Mouse (Mus musculus) forebrain, embryonic 11.5 days (tissue): Measurements from ENCODE around the gene Lrrc1. TPM values are rescaled to one million over a fixed set of nuclear protein-coding genes. Genes with fewer than 3 reads are reported as not detected.

Experiments
- ATAC-seq: fragments of 200-750 bp; cut with Nextera tagmentation; replicated peaks from 2 replicates; pipeline ENCODE4 v1.8.0; 2017; ENCODE audit warnings: moderate TSS enrichment; ENCODE audit not compliant: low FRiP score
- DNase-seq: peaks from one replicate; pipeline ENCODE4 v3.0.0-alpha.2; 2017; ENCODE audit warnings: low spot score
- H3K27ac ChIP-seq: fragments of 300-500 bp; sonication (generic); 2 replicates; pipeline ENCODE4 v1.5.1; 2014; ENCODE audit warnings: low read depth, low read length
- H3K27me3 ChIP-seq: fragments of 300-500 bp; sonication (generic); 2 replicates; pipeline ENCODE4 v1.6.1; 2014; ENCODE audit warnings: mild to moderate bottlenecking, low read length, mixed read lengths; ENCODE audit not compliant: control insufficient read depth, insufficient read depth
- H3K36me3 ChIP-seq: fragments of 300-500 bp; sonication (generic); 2 replicates; pipeline ENCODE4 v1.6.1; 2014; ENCODE audit warnings: mild to moderate bottlenecking, low read length, moderate library complexity, mixed read lengths; ENCODE audit not compliant: control insufficient read depth, insufficient read depth
- H3K4me1 ChIP-seq: fragments of 300-500 bp; sonication (generic); replicated peaks from 2 replicates; pipeline ENCODE4 v1.6.1; 2014; ENCODE audit warnings: low read length, mixed read lengths; ENCODE audit not compliant: control insufficient read depth, insufficient read depth
- H3K4me2 ChIP-seq: fragments of 300-500 bp; sonication (generic); 2 replicates; pipeline ENCODE4 v1.6.1; 2014; ENCODE audit warnings: low read depth, mild to moderate bottlenecking, low read length, moderate library complexity, mixed read lengths; ENCODE audit not compliant: severe bottlenecking
- H3K4me3 ChIP-seq: fragments of 300-500 bp; sonication (generic); 2 replicates; pipeline ENCODE4 v1.5.1; 2014; ENCODE audit warnings: low read depth, low read length
- H3K9ac ChIP-seq: fragments of 300-500 bp; sonication (generic); 2 replicates; pipeline ENCODE4 v1.6.1; 2014; ENCODE audit warnings: low read length
- H3K9me3 ChIP-seq: fragments of 300-500 bp; sonication (generic); 2 replicates; pipeline ENCODE4 v1.6.1; 2016; ENCODE audit warnings: low read length, mixed read lengths; ENCODE audit not compliant: control insufficient read depth
- WGBS: fragments of 180-500 bp; shearing (Covaris S2); extraction: QIAGEN DNeasy Blood & Tissue Kit; methylation state at CpG from one replicate; pipeline ENCODE4 v1.1.7; 2014; 5-methylcytosine and 5-hydroxymethylcytosine counted together
- polyA plus RNA-seq: library from polyadenylated mRNA; unstranded; fragments of >200 nt; fragmentation: Nextera tagmentation; extraction: Ambion mirVana; gene quantifications from 2 replicates; pipeline ENCODE4 v1.2.1, GENCODE M21; 2014

Gene Lrrc1
- polyA plus RNA-seq, 1 experiment from 2014 or later: 22.9 TPM

DNA sequence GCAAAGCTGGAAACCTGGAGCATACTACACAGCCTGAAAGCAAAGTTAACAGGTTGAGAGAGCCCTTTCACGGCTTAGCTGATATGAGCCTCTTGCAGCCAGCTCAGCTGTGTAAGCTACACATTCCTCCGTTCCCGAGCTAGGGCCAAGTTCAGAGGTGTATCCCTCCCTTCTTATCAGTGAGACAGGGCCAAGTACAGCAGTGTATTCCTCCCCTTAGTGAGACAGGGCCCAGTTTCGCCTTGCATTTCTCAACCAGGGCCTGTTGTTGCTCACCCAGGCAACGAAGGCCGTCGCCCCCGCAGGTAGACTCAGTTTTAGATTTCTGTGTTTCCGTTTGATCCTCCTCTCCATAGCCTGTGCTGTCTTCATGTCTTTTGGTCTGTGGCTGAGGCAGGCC, 11.8 kb upstream of the Lrrc1 start:
- Histone ChIP-seq H3K27ac (no peak overlapping the region), H3K9me3 (no peaks in the 10 kb centered on the region), H3K4me3 (no peak overlapping the region), H3K9ac (no peak overlapping the region), H3K27me3 (no peaks in the 10 kb centered on the region), H3K4me1 (no peaks in the 10 kb centered on the region), H3K36me3 (no peaks in the 10 kb centered on the region), H3K4me2 (no peak overlapping the region)
- ATAC-seq (no peak), DNase-seq (no peak)
- 93% methylated on average over 9 of the region's 9 CpGs for WGBS

DNA sequence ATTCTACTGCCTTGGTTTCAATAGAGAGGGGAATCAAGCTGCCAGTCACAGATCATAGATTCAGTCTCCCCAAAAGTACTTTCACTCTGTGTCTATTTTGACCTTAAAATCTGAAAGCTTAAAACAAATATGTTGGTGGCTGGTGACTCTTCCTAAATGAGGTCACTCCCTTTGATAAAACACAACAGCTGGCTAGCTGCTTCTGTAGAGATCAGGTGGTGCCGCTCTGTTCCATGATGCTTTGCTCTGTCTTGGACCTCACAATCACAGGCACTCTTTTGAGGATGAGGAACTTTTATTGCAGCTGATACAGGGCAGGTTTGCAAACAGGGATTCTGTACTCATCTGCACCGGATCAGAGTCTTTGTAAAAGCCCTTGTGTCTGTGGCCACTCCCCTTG, 8.8 kb upstream of the Lrrc1 start:
- no peak for ATAC-seq
- no peak overlapping the region for H3K27ac ChIP-seq
- no peak overlapping the region for H3K4me3 ChIP-seq
- no peak for DNase-seq
- WGBS: 74% methylated on average over 2 of the region's 2 CpGs
- no peaks in the 10 kb centered on the region for H3K27me3 ChIP-seq
- H3K4me2 ChIP-seq: no peak overlapping the region
- no peaks in the 10 kb centered on the region for H3K4me1 ChIP-seq
- H3K36me3 ChIP-seq: no peaks in the 10 kb centered on the region
- H3K9me3 ChIP-seq: no peaks in the 10 kb centered on the region
- no peak overlapping the region for H3K9ac ChIP-seq

DNA sequence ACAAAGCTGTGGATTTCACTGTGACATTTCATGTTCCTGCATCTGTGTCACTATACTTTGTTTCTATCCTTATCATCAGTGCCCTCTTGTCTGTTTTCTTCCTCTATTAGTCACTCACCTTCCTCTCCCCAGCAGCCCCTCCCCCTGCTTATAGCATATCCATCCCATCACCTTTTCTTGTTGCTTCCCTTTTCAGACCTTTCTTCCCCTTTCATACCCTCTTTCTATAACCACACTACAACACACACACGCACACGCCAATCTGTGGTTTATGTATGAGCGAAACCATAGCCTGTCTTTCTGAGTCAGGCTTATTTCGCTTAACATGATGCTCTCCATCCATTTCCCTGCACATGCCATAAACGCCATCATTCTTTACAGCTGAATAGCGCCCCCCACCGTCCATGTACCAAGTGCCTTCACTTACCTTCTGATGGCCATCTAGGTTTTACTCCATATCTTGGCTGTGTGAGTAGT, 6.4 kb upstream of the Lrrc1 start:
- no peaks in the 10 kb centered on the region for H3K36me3 ChIP-seq
- H3K4me1 ChIP-seq: no peaks in the 10 kb centered on the region
- H3K4me3 ChIP-seq: no peak overlapping the region
- no peak overlapping the region for H3K27ac ChIP-seq
- no peaks in the 10 kb centered on the region for H3K27me3 ChIP-seq
- no peak for DNase-seq
- WGBS: 72% methylated on average over 7 of the region's 7 CpGs
- no peak overlapping the region for H3K9ac ChIP-seq
- H3K4me2 ChIP-seq: no peak overlapping the region
- no peaks in the 10 kb centered on the region for H3K9me3 ChIP-seq
- ATAC-seq: no peak

GRCm38 (mm10) chr9:77546010-77546409, 1.3 kb upstream of the Lrrc1 start:
- Histone ChIP-seq H3K27me3 (no peaks in the 10 kb centered on the region), H3K4me2 (no peak overlapping the region; the same call in 1 of the 2 replicates), H3K4me1 (peaks cover 5% of the 10 kb centered on the region; the same call in 1 of the 2 replicates), H3K9ac (no peak overlapping the region), H3K27ac (no peak overlapping the region), H3K4me3 (no peak overlapping the region), H3K9me3 (no peaks in the 10 kb centered on the region), H3K36me3 (no peaks in the 10 kb centered on the region)
- ATAC-seq (no peak), DNase-seq (no peak)
- WGBS: 60% methylated on average over 3 of the region's 3 CpGs

DNA sequence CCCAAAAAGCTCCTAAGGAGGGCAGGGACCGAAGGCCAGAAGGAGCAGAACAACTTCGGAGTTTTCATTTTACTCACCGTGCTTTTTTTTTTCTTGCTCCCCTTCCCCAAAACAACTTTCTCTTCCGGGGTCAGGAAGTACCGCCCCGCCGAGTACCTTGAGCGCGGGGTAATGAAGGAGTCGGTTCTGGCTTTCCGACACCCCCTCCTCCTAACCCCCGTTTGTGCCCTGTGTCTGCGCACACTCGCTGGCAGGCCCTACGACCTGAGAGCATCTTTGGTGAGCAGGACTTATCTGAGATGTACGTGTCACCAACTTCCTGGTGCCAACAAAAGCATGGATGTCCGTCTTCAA, 375 bp upstream of the Lrrc1 start:
- peak overlapping the region; percentile 53; the same call in 1 of the 2 replicates for H3K27ac ChIP-seq
- under 1% methylated on average over 17 of the region's 17 CpGs for WGBS
- peaks cover 5% of the 10 kb centered on the region; the same call in 1 of the 2 replicates for H3K4me1 ChIP-seq

GRCm38 (mm10) chr9:77543351-77544321, 1.0 kb downstream of the Lrrc1 start:
- Histone ChIP-seq H3K4me1 (peaks cover 5% of the 10 kb centered on the region; the same call in 1 of the 2 replicates), H3K9ac (peak overlapping the region; percentile 77), H3K27me3 (no peaks in the 10 kb centered on the region), H3K9me3 (no peaks in the 10 kb centered on the region), H3K36me3 (no peaks in the 10 kb centered on the region), H3K27ac (peak overlapping the region; percentile 53; the same call in 1 of the 2 replicates), H3K4me2 (peak overlapping the region; percentile 94), H3K4me3 (peak overlapping the region; percentile 69)
- under 1% methylated on average over 40 of the region's 40 CpGs for WGBS
- DNase-seq: peak; percentile 74
- ATAC-seq: peak; percentile 31

More for the DNA sequence above, 375 bp upstream of the Lrrc1 start:
- no peaks in the 10 kb centered on the region for H3K27me3 ChIP-seq
- no peaks in the 10 kb centered on the region for H3K9me3 ChIP-seq
- H3K36me3 ChIP-seq: no peaks in the 10 kb centered on the region
- ATAC-seq: peak; percentile 49
- peak overlapping the region; percentile 94 for H3K4me2 ChIP-seq
- H3K4me3 ChIP-seq: peak overlapping the region; percentile 69
- H3K9ac ChIP-seq: peak overlapping the region; percentile 77
- DNase-seq: no peak

GRCm38 (mm10) chr9:77541556-77541955, 3.1 kb downstream of the Lrrc1 start:
- H3K4me3 ChIP-seq: no peak overlapping the region
- no peak for DNase-seq
- H3K27me3 ChIP-seq: no peaks in the 10 kb centered on the region
- H3K36me3 ChIP-seq: no peaks in the 10 kb centered on the region
- no peak overlapping the region for H3K27ac ChIP-seq
- WGBS: 93% methylated on average over 7 of the region's 7 CpGs
- H3K4me2 ChIP-seq: no peak overlapping the region
- H3K9ac ChIP-seq: no peak overlapping the region
- no peaks in the 10 kb centered on the region for H3K9me3 ChIP-seq
- peaks cover 5% of the 10 kb centered on the region; the same call in 1 of the 2 replicates for H3K4me1 ChIP-seq
- no peak for ATAC-seq

- Histone ChIP-seq H3K4me3 (no peak overlapping the region), H3K4me1 (peaks cover 20% of the 10 kb centered on the region), H3K4me2 (no peak overlapping the region), H3K36me3 (no peaks in the 10 kb centered on the region), H3K27me3 (no peaks in the 10 kb centered on the region), H3K27ac (no peak overlapping the region), H3K9me3 (no peaks in the 10 kb centered on the region), H3K9ac (no peak overlapping the region)
- ATAC-seq: no peak
- DNase-seq: no peak
- 95% methylated on average over 9 of the region's 9 CpGs for WGBS
These were observed 5.4 kb downstream of the Lrrc1 start for GRCm38 (mm10) chr9:77539232-77539631.
